Mouse (Mus musculus) heart, postnatal 0 days (tissue): ENCODE measurements around the gene Fis1. TPM values are rescaled to one million over a fixed set of nuclear protein-coding genes. Genes with fewer than 3 reads are reported as not detected.

Experiments used
- ATAC-seq: fragments of 200-750 bp; cut with Nextera tagmentation; 2 replicates; pipeline ENCODE4 v1.8.0; 2017; ENCODE audit warnings: low read depth, moderate number of reproducible peaks, moderate library complexity; ENCODE audit not compliant: insufficient read depth
- DNase-seq: peaks from one replicate; pipeline ENCODE4 v3.0.0-alpha.2; 2016; ENCODE audit warnings: low spot score
- H3K27ac ChIP-seq: fragments of 300-500 bp; sonication (generic); 2 replicates; pipeline ENCODE4 v1.5.1; 2014; ENCODE audit warnings: low read depth, mild to moderate bottlenecking
- H3K27me3 ChIP-seq: fragments of 300-500 bp; sonication (generic); 2 replicates; pipeline ENCODE4 v1.6.1; 2014; ENCODE audit warnings: low read length, mixed read lengths; ENCODE audit not compliant: control insufficient read depth, insufficient read depth
- H3K36me3 ChIP-seq: fragments of 300-500 bp; sonication (generic); replicated peaks from 2 replicates; pipeline ENCODE4 v1.6.1; 2014; ENCODE audit warnings: low read length, mixed read lengths; ENCODE audit not compliant: control insufficient read depth, insufficient read depth
- H3K4me1 ChIP-seq: fragments of 300-500 bp; sonication (generic); 2 replicates; pipeline ENCODE4 v1.6.1; 2014; ENCODE audit warnings: antibody characterized with exemption; ENCODE audit not compliant: control insufficient read depth, insufficient read depth
- H3K4me2 ChIP-seq: fragments of 300-500 bp; sonication (generic); 2 replicates; pipeline ENCODE4 v1.6.1; 2014; ENCODE audit warnings: low read depth, mild to moderate bottlenecking, low read length, moderate library complexity
- H3K4me3 ChIP-seq: fragments of 300-500 bp; sonication (generic); 2 replicates; pipeline ENCODE4 v1.5.1; 2014; ENCODE audit warnings: low read depth, low read length
- H3K9ac ChIP-seq: fragments of 300-500 bp; sonication (generic); replicated peaks from 2 replicates; pipeline ENCODE4 v1.6.1; 2014; ENCODE audit warnings: low read depth, low read length, mixed read lengths
- H3K9me3 ChIP-seq: fragments of 300-500 bp; sonication (generic); replicated peaks from 2 replicates; pipeline ENCODE4 v1.6.1; 2016; ENCODE audit warnings: low read length; ENCODE audit not compliant: control insufficient read depth
- CTCF ChIP-seq: IDR thresholded peaks from 2 replicates; pipeline ENCODE4 v1.5.1; 2016; ENCODE audit warnings: antibody characterized with exemption, control low read depth, low read depth
- EP300 ChIP-seq: IDR thresholded peaks from 2 replicates; pipeline ENCODE4 v1.6.1; 2016; ENCODE audit warnings: antibody characterized with exemption, low read depth
- WGBS: fragments of 180-500 bp; shearing (Covaris S2); extraction: QIAGEN DNeasy Blood & Tissue Kit; methylation state at CpG from one replicate; pipeline ENCODE4 v1.1.7; 2014; 5-methylcytosine and 5-hydroxymethylcytosine counted together
- polyA plus RNA-seq: library from polyadenylated mRNA; unstranded; fragments of >200 nt; fragmentation: Nextera tagmentation; extraction: Ambion mirVana; gene quantifications from 2 replicates; pipeline ENCODE4 v1.2.1, GENCODE M21; 2015
- total RNA-seq: library from RNA; depleted of rRNA; stranded (reverse); fragments of >200 nt; gene quantifications from 2 replicates; pipeline ENCODE4 v1.2.3, GENCODE M21; 2014; ENCODE audit warnings: low replicate concordance

Gene Fis1
- total and polyA plus RNA-seq, 2 experiments from 2014 or later, result 143 to 249 TPM

- Histone ChIP-seq H3K4me2 (no peak overlapping the region), H3K9me3 (no peaks in the 10 kb centered on the region), H3K27ac (peak overlapping the region; percentile 85; the same call in 1 of the 2 replicates), H3K9ac (no peak overlapping the region), H3K36me3 (peaks cover 34% of the 10 kb centered on the region), H3K4me3 (no peak overlapping the region), H3K4me1 (peaks cover 22% of the 10 kb centered on the region; the same call in 1 of the 2 replicates), H3K27me3 (no peaks in the 10 kb centered on the region)
- no peak for ATAC-seq
- no peak for DNase-seq
- TF ChIP-seq EP300 (no peak), CTCF (no peak)
- WGBS, result 63% methylated on average over 9 of the region's 9 CpGs
These were observed 12.1 kb downstream of the Fis1 start for GRCm38 (mm10) chr5:136965210-136965609.

DNA sequence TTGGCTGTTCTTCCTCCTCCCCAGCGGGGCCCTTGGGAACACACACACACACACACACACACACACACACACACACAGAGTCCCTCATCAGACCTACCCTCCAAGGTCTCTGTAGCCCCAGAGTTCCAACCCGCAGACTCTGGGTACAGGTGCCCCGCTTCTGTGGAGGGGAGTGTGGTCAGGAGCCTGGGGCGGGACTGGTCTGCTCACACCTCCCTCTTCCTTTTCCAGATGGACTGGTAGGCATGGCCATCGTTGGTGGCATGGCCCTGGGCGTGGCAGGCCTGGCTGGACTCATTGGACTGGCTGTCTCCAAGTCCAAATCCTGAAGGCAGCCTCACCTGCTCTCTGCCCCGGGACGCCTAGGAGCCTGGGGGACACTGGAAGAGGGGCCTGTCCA, 12.6 kb downstream of the Fis1 start:
- H3K9ac ChIP-seq, result no peak overlapping the region

GRCm38 (mm10) chr5:136966331-136966730, 13.3 kb downstream of the Fis1 start, which contains the start of gene Cldn15:
Cldn15 (plus strand) TSS chr5:136966616.
- H3K9me3 ChIP-seq, result no peaks in the 10 kb centered on the region
- H3K27ac ChIP-seq, result peak within 1 kb of the TSS; percentile 85
- ATAC-seq (peak; percentile 11; the same call in 1 of the 2 replicates), DNase-seq (peak; percentile 80)
- 0 out of 2 replicates have a peak within 1 kb of the TSS, but pooled peaks have one; percentile 9 for H3K4me2 ChIP-seq
- H3K4me1 ChIP-seq, result peaks cover 22% of the 10 kb centered on the region; the same call in 1 of the 2 replicates
- peaks cover 34% of the 10 kb centered on the region for H3K36me3 ChIP-seq
- no peak within 1 kb of the TSS for H3K4me3 ChIP-seq
- TF ChIP-seq EP300 (peak; percentile 88; the same call in 1 of the 2 replicates), CTCF (no peak)
- H3K27me3 ChIP-seq, result no peaks in the 10 kb centered on the region
- peak within 1 kb of the TSS; percentile 30; the same call in 1 of the 2 replicates for H3K9ac ChIP-seq
- 55% methylated on average over 6 of the region's 6 CpGs for WGBS

More for the DNA sequence above, 12.6 kb downstream of the Fis1 start:
- Histone ChIP-seq H3K9me3 (no peaks in the 10 kb centered on the region), H3K27ac (peak overlapping the region; percentile 85), H3K36me3 (peaks cover 34% of the 10 kb centered on the region), H3K4me3 (no peak overlapping the region), H3K4me2 (no peak overlapping the region), H3K27me3 (no peaks in the 10 kb centered on the region), H3K4me1 (peaks cover 22% of the 10 kb centered on the region; the same call in 1 of the 2 replicates)
- WGBS, result 81% methylated on average over 7 of the region's 8 CpGs
- ATAC-seq (no peak), DNase-seq (no peak)
- TF ChIP-seq CTCF (no peak), EP300 (no peak)

GRCm38 (mm10) chr5:136966861-136967455, 13.9 kb downstream of the Fis1 start:
- H3K36me3 ChIP-seq, result peaks cover 34% of the 10 kb centered on the region
- H3K27ac ChIP-seq, result peak overlapping the region; percentile 85
- peak overlapping the region; percentile 30; the same call in 1 of the 2 replicates for H3K9ac ChIP-seq
- TF ChIP-seq CTCF (no peak), EP300 (no peak)
- H3K4me3 ChIP-seq, result no peak overlapping the region
- H3K4me2 ChIP-seq, result no peak overlapping the region
- ATAC-seq (no peak), DNase-seq (no peak)
- H3K27me3 ChIP-seq, result no peaks in the 10 kb centered on the region
- WGBS, result 77% methylated on average over 4 of the region's 4 CpGs
- H3K4me1 ChIP-seq, result peaks cover 22% of the 10 kb centered on the region; the same call in 1 of the 2 replicates
- no peaks in the 10 kb centered on the region for H3K9me3 ChIP-seq

GRCm38 (mm10) chr5:136967592-136967991, 14.5 kb downstream of the Fis1 start:
- DNase-seq (peak; percentile 65), ATAC-seq (peak; percentile 54)
- Histone ChIP-seq H3K4me1 (peaks cover 22% of the 10 kb centered on the region; the same call in 1 of the 2 replicates), H3K27ac (peak overlapping the region; percentile 85), H3K4me3 (no peak overlapping the region), H3K36me3 (peaks cover 34% of the 10 kb centered on the region), H3K9me3 (no peaks in the 10 kb centered on the region), H3K27me3 (no peaks in the 10 kb centered on the region), H3K9ac (no peak overlapping the region), H3K4me2 (peak overlapping the region; percentile 34)
- WGBS, result 43% methylated on average over 10 of the region's 10 CpGs
- TF ChIP-seq CTCF (no peak), EP300 (0 out of 2 replicates have a peak, but pooled peaks have one; percentile 20)
